ENCODE assay signal across 7 mouse cellular contexts in genomic region chr2:120154361-120154894, GRCm38 (mm10). TPM values are rescaled to one million over a fixed set of nuclear protein-coding genes. Genes with fewer than 3 reads are reported as not detected.
DNase-seq lines count a peak whose midpoint lies in the region; ATAC-seq lines count a peak whose summit lies in the region.

Gene Ehd4, minus strand, starts transcription at chr2:120154606.

- H3K4me3 ChIP-seq in intestine, embryonic 15.5 days (replicated peaks) = peak within 1 kb of the TSS; percentile 72
- peak within 1 kb of the TSS; percentile 82 for H3K4me3 ChIP-seq in midbrain, embryonic 10.5 days

- H3K4me1 ChIP-seq in intestine, embryonic 15.5 days (replicated peaks) = 0 out of 2 replicates have a peak, but pooled peaks cover 2% of the 10 kb centered on the region
- H3K4me1 ChIP-seq in midbrain, embryonic 10.5 days = peaks cover 13% of the 10 kb centered on the region

- H3K27me3 ChIP-seq in intestine, embryonic 15.5 days (replicated peaks) = no peaks in the 10 kb centered on the region
- peaks cover 22% of the 10 kb centered on the region for H3K27me3 ChIP-seq in midbrain, embryonic 10.5 days (ENCODE audit: low read depth, poor library complexity, severe bottlenecking)

- H3K36me3 ChIP-seq in intestine, embryonic 15.5 days = no peaks in the 10 kb centered on the region
- no peaks in the 10 kb centered on the region for H3K36me3 ChIP-seq in midbrain, embryonic 10.5 days

- peak within 1 kb of the TSS; percentile 68 for H3K27ac ChIP-seq in intestine, embryonic 15.5 days
- H3K27ac ChIP-seq in midbrain, embryonic 10.5 days (replicated peaks) = peak within 1 kb of the TSS; percentile 82

- peak within 1 kb of the TSS; percentile 86 for H3K4me2 ChIP-seq in intestine, embryonic 15.5 days (replicated peaks)

- peak; percentile 99 for DNase-seq in adrenal gland, adult 2 months
- peak; percentile 96 for DNase-seq in embryo, embryonic 11.5 days (ENCODE audit: low read depth, low spot score)
- peak; percentile 98 to 99 for DNase-seq in gastrocnemius, postnatal 36 days
- DNase-seq in left cerebral cortex, postnatal 25 days (ENCODE audit: low spot score in 2 of 2) = peak; percentile 98 to 99
- peak; percentile 98 for DNase-seq in midbrain, embryonic 10.5 days (ENCODE audit: low spot score)
- DNase-seq in right cerebral cortex, postnatal 4 days = peak; percentile 99

- peak; percentile 99 for ATAC-seq in intestine, embryonic 15.5 days

- peak within 1 kb of the TSS; percentile 52 for H3K9ac ChIP-seq in intestine, embryonic 15.5 days

- no peaks in the 10 kb centered on the region for H3K9me3 ChIP-seq in intestine, embryonic 15.5 days
- no peaks in the 10 kb centered on the region for H3K9me3 ChIP-seq in midbrain, embryonic 10.5 days (replicated peaks)

- intact Hi-C loops in gastrocnemius, postnatal 36 days (cut with DNase I) = no loop called here
- intact Hi-C loops in left cerebral cortex, postnatal 25 days (cut with DNase I) = loop anchor here (5.0 kb wide), 1 partner anchor 57 kb away; no protein-coding TSS in a partner anchor

- WGBS in intestine, embryonic 15.5 days = under 1% methylated on average over 53 of the region's 53 CpGs
- under 1% methylated on average over 53 of the region's 53 CpGs for WGBS in midbrain, embryonic 10.5 days

RNA-seq across cellular contexts. Expression of gene Ehd4, which starts in this region (rescaled TPM):
- total RNA-seq in adrenal gland, adult 2 months (2021) = 10 to 100 TPM; 39.1 to 65.2 TPM
- 19.1 and 25.4 TPM in 2 replicates for polyA plus RNA-seq in adrenal gland, adult 2 months (2012; rRNA removed)
- 10 to 100 TPM; 35.9 to 40.7 TPM for total RNA-seq in gastrocnemius, postnatal 36 days (2021)
- 50.0 and 50.1 TPM in 2 replicates for polyA plus RNA-seq in intestine, embryonic 15.5 days (2015; fragmentation: Nextera tagmentation; extraction: Ambion mirVana)
- total RNA-seq in left cerebral cortex, postnatal 25 days (2021) = 10 to 100 TPM; 13.2 to 18.8 TPM
- polyA plus RNA-seq in midbrain, embryonic 10.5 days (2016; fragmentation: Nextera tagmentation; extraction: Ambion mirVana) = 26.6 and 35.9 TPM in 2 replicates

Comparison
In these comparisons a context has a peak if more than half of its experiments do, and no peak if none do; other contexts are left out.
1. Peak in every context shown above with its lines: DNase-seq, ATAC-seq, H3K4me3 ChIP-seq and H3K27ac ChIP-seq.